Mouse (Mus musculus) erythroid progenitor cell, adult 5-6 weeks (primary cell): ENCODE data around the gene Ccdc141. TPM values are rescaled to one million over a fixed set of nuclear protein-coding genes. Genes with fewer than 3 reads are reported as not detected.
"Not testable (repeated sequence)": the region's sequence is repeated elsewhere in the genome, so short reads cannot be mapped to it uniquely, and the experiment has no call there.

Experiments used
- ATAC-seq: replicated peaks from 2 replicates; pipeline ENCODE4 v1.8.0; 2016; ENCODE audit warnings: moderate number of reproducible peaks, mild to moderate bottlenecking, moderate TSS enrichment, inconsistent platforms; ENCODE audit not compliant: poor library complexity, low FRiP score, severe bottlenecking
- total RNA-seq, 2 experiments: library from RNA; stranded (forward) in 1 of 2; stranded (reverse) in 1 of 2; fragments of 150-400 nt in 1 of 2; fragments of 186-747, 209-891 nt in 1 of 2; gene quantifications; 2 replicates each; pipeline versions ENCODE4 v1.2.3 to v1.2.4; 2015 to 2017; ENCODE audit warnings: low replicate concordance in 2 of 2

Gene Ccdc141
- total RNA-seq, 2 experiments from 2014 or later, result 0.45 to 2.9 TPM

DNA sequence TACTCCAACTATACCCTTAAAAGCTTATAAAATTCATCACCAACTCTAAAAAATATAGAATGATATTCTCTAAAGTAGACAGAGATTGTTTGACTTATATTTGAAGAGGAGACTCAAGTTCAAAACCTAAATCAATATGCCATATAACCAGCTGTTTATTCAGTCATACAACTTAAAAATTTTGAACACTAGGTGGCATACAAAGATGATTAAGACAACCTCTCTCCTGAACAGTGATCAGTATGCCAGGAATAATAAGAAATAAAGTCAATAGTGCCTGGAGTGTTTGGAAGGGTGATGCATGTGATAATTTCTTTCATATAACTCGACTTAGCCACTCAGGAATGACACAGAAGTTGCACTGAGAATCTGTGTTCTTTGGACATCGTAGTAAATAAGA is 89.3 kb downstream of the Ccdc141 start:
- ATAC-seq, result no peak

- ATAC-seq, result no peak
These were observed 89.8 kb downstream of the Ccdc141 start for GRCm38 (mm10) chr2:77080657-77081056.

GRCm38 (mm10) chr2:77078746-77079145 is 91.7 kb downstream of the Ccdc141 start:
- no peak for ATAC-seq

DNA sequence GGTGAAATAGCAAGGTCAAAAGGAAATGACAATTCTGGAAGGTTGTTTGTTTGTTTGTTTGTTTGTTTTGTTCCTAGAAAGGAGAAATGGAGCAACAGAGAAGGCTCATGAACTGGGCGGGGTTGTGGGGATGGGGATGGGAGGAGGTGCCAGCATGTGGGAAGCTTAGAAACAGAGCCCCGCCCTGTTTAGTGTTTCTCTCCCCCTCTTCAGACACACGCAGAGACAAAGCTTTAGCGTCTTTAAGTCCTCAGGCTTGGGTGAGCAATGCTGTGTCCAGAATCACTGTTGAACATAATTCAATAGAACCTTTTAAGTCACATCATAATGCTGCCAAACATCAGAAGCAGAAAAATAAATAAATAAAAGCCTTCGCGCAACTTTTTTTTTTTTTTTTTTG is 96.1 kb downstream of the Ccdc141 start:
- no peak for ATAC-seq

DNA sequence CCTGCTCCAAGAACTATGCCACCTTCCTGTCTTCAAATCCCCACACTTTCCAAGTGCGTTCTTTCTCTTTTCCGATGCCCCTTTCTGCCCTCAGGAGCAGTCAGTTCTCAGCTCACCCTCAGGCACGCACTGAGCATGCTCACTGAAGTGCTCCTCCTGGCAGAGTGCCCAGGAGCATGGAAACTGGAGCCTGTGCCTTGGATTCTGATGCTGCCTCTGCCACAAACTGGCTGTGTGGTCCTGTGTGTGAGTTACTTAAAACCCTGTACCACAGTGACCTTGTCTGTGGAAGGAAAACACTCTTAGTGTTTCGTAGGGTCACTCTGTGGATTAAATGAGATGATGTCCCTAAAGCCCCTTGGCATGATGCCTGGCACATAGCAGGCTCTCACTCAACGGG is 96.5 kb downstream of the Ccdc141 start:
- no peak for ATAC-seq

DNA sequence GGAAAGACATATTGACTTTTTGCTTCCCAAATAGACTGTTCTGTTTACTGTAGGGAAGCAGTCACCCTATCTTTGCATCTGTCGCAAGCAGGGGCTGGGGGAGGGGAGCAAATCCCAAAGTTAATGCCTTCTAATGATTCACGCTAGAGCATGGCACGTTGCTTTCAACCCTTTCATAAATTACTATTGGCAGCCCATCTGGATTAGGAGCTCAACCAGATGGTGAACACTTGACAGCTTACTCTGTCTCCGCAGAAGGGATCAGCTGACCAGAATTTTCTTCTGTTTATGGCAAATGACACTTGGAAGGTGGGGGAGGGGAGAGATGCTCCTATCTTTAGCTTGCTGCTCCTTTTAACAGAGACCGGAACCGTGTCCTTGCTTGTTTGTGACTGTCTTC is 105.1 kb downstream of the Ccdc141 start:
- no peak for ATAC-seq

GRCm38 (mm10) chr2:77061871-77062270 is 108.6 kb downstream of the Ccdc141 start:
- no peak for ATAC-seq

GRCm38 (mm10) chr2:77059596-77059995 is 110.8 kb downstream of the Ccdc141 start:
- ATAC-seq, result no peak

DNA sequence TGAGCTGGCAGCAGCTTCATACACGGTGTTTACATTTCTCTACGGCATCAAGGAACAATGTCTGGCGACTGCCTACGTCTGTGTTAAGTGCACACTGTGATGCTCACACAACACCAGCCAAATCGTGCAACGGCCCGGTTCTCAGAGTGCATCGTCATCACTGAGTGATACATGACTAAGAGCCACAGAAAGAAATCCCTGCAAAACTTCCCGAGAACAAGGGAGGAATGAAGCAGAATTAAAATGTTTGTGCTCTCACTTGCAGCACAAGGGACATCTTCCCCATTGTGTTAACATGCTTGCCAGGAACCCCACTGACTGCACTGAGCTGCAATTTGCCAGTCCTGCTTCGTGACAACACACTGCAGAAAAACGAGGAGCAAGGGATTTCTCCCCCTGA is 114.1 kb downstream of the Ccdc141 start:
- ATAC-seq, result no peak

DNA sequence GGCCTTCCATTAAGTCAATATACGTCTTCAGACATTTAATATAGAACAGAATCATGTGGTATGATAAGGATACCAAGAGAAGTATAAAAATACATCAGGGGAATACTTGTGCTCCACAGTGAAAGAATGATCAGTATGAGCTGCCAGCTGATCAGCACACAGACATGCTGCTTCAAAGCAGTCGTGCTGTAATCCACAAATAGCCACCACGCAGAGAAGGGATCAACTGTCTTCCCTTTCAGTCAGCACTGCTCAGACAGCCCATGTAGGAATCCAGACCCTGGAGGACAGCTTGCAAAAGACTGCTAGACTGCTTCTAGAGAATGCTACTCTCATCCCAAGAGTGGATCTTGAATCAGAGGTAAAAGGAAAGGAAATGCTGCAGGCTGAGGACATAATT is 127.5 kb downstream of the Ccdc141 start:
- ATAC-seq, result no peak

DNA sequence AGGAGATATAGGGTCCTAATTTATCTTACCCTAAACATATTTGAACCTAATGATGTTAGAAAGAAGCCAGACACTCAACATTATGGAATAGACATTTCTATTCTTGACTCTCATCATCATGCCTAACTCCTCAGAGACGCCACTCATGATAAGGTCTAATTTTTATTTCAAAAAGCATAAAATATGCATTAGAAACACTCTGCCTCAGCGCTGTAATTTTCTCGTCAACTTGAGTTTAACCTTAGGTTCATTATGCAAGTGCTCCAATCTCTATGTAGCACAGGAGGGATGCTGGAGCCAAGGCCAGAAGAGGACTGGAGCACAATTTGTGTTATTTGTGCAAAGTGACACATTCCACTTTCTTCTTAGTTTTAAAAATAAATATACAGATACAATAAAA is 130.8 kb downstream of the Ccdc141 start:
- ATAC-seq, result no peak

- no peak for ATAC-seq
These were observed 131.2 kb downstream of the Ccdc141 start for GRCm38 (mm10) chr2:77039281-77039680.

GRCm38 (mm10) chr2:77037211-77037610 is 133.2 kb downstream of the Ccdc141 start:
- ATAC-seq, result no peak

- ATAC-seq, result no peak
These were observed 136.3 kb downstream of the Ccdc141 start for GRCm38 (mm10) chr2:77034112-77034511.

- no peak for ATAC-seq
These were observed 136.9 kb downstream of the Ccdc141 start for GRCm38 (mm10) chr2:77033322-77034060.

GRCm38 (mm10) chr2:77020649-77021048 is 149.8 kb downstream of the Ccdc141 start:
- no peak for ATAC-seq

- ATAC-seq, result no peak
These were observed 152.7 kb downstream of the Ccdc141 start for GRCm38 (mm10) chr2:77017735-77018134.

DNA sequence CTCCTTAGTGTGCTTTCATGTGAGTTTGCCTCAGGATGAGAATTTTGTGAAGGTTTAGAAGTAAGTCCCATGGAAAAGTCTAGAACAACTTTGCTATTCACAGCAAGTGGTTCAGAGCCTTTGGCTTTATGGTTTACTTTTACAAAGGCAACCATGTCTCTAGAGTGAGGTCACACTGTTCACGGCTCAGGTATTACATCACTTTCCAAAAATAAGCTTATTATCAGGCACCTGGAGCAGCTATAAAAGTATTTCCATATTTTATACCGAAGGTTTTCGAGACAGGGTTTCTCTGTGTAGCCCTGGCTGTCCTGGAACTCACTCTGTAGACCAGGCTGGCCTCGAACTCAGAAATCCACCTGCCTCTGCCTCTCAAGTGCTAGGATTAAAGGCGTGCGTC is 157.0 kb downstream of the Ccdc141 start:
- ATAC-seq, result not testable (repeated sequence)

DNA sequence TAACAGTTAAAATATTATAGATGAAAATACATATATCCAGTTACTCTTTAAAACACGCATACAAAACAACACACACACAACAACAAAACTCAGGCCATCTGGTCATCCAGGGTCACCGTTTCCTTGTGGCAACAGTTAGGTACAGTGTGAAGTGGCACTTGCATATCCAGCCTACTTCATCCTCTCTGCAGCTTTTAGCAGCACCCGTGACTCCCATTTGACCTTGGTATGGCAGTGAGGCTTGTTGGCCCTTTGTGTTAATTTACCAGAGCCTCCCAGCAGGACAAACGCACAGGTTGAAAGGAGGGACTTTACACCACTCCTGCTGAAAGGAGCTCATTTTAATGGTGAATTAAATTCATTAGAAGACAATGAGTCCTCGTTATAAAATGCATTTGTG is 158.5 kb downstream of the Ccdc141 start:
- no peak for ATAC-seq

GRCm38 (mm10) chr2:77007015-77007414 is 163.4 kb downstream of the Ccdc141 start:
- ATAC-seq, result no peak

DNA sequence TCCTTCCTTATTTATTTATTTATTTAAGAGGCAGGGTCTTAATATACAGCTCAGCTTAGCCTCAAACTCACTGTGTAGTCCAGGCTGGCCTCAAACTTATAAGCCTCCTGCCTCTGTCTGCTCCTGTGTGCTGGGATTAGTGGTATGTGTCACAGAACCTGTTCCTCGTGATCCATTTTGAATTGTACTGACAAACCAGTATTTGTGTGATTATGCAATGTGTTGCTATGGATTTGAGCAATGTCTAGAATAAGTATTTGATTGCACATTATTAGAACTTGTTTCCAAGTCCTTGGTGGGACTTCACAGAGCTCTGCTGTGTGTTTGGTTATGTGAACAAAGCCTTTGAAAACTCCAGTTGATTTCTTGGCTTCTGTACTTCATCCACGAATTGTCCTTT is 167.3 kb downstream of the Ccdc141 start:
- no peak for ATAC-seq

DNA sequence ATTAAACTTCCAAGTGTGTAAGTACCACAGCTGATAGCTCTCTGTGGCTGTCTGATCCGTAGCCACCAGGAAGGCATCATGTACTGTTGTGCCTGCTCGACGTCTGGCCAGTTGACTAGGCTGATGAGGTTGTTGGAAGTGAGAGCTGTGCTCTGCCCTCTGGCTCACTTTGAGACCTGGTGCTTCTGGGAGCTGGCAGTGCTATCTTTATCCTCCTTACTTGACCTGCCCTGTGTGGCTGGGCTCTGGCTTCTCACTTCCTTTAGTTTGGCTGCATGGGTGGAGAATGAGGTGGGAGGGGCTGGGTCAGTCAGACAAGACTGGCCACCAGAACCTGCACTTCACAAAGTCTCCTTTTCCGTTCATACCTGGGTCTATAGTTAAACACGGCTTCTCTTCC is 172.1 kb downstream of the Ccdc141 start:
- ATAC-seq, result no peak
